Mouse (Mus musculus): ENCODE measurements around the gene Fam184b. TPM values are rescaled to one million over a fixed set of nuclear protein-coding genes. Genes with fewer than 3 reads are reported as not detected.

Fam184b gene
- polyA plus RNA-seq, 1 experiment from 2014 or later = 9.6 TPM

DNA sequence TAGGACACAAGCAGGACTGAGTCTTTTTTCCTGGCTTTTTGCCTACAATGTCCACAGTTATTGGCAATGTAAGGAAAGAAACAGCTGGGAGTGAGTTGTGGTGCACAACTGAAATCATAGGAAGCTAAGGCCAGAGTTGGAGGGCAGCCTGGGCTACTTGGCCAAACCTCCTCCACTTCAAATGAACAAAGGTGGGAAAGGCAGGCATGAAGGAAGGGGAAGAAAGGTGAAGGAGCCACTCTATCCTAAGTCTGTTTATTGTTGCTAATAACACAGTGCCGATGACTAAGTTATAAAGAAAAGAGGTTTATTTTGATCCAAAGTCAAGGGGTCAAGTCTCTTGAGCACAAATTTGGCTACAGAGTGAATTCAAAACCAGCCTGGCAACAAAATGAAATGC is 62.0 kb downstream of the Fam184b start:
- Histone ChIP-seq H3K4me2 (ENCODE audit: low read depth, low read length) (no peak overlapping the region), H3K4me1 (ENCODE audit: control insufficient read depth, insufficient read depth, low read length) (no peaks in the 10 kb centered on the region), H3K27me3 (ENCODE audit: control insufficient read depth, insufficient read depth, low read length) (no peaks in the 10 kb centered on the region), H3K9me3 (ENCODE audit: control insufficient read depth, low read length) (no peaks in the 10 kb centered on the region), H3K27ac (ENCODE audit: low read depth, low read length) (no peak overlapping the region), H3K4me3 (ENCODE audit: low read depth, low read length) (no peak overlapping the region), H3K36me3 (ENCODE audit: control insufficient read depth, insufficient read depth, low read length) (no peaks in the 10 kb centered on the region), H3K9ac (replicated peaks; ENCODE audit: low read depth, low read length) (no peak overlapping the region)
- ATAC-seq (ENCODE audit: low read depth) = no peak
- WGBS = 88% methylated on average over 1 of the region's 1 CpGs

DNA sequence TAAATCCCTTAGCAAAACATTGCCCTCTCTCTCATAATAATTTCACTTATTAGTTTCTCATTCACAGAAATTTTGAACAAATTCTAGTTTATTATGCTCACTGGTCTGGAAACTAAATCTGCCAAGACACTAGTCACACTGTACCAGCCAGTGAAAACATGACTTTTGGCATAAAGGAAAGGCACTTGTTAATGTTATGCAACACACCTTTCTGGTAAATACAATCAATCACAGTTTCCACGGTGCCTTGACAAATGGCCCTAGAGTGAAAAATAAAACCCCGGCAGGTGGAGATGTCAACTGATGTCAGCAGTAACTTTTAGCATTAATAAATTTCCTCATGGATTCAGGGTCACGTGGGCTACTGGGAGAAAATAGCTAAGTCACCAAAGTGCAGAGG is 62.7 kb downstream of the Fam184b start:
- Histone ChIP-seq H3K4me1 (ENCODE audit: control insufficient read depth, insufficient read depth, low read length) (no peaks in the 10 kb centered on the region), H3K9me3 (ENCODE audit: control insufficient read depth, low read length) (no peaks in the 10 kb centered on the region), H3K4me2 (ENCODE audit: low read depth, low read length) (no peak overlapping the region), H3K9ac (replicated peaks; ENCODE audit: low read depth, low read length) (no peak overlapping the region), H3K27ac (ENCODE audit: low read depth, low read length) (no peak overlapping the region), H3K4me3 (ENCODE audit: low read depth, low read length) (no peak overlapping the region), H3K36me3 (ENCODE audit: control insufficient read depth, insufficient read depth, low read length) (no peaks in the 10 kb centered on the region), H3K27me3 (ENCODE audit: control insufficient read depth, insufficient read depth, low read length) (no peaks in the 10 kb centered on the region)
- 50% methylated on average over 3 of the region's 3 CpGs for WGBS
- ATAC-seq (ENCODE audit: low read depth) = no peak

DNA sequence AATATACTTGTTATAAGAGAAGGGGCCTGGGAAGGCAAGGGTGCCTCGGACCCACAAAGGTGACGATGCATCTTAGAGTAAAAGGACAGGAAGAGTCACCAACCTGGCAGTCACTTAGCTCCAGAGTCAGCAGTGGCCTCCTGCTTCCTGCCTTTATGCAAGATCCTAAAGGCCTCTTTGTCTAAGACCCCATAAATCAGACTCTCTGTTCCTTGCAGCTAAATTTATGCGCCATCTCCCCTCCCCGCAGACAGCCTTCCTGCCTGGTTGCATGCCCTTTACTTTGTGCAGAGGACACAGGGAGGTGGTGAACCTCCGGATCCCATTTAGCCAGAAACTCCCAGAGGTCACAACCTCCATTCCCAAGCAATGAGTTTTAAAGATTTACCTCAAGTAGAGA is 66.6 kb downstream of the Fam184b start:
- Histone ChIP-seq H3K36me3 (ENCODE audit: control insufficient read depth, insufficient read depth, low read length) (no peaks in the 10 kb centered on the region), H3K4me1 (ENCODE audit: control insufficient read depth, insufficient read depth, low read length) (no peaks in the 10 kb centered on the region), H3K4me2 (ENCODE audit: low read depth, low read length) (no peak overlapping the region), H3K9me3 (ENCODE audit: control insufficient read depth, low read length) (no peaks in the 10 kb centered on the region), H3K9ac (replicated peaks; ENCODE audit: low read depth, low read length) (no peak overlapping the region), H3K4me3 (ENCODE audit: low read depth, low read length) (no peak overlapping the region), H3K27me3 (ENCODE audit: control insufficient read depth, insufficient read depth, low read length) (no peaks in the 10 kb centered on the region), H3K27ac (ENCODE audit: low read depth, low read length) (no peak overlapping the region)
- ATAC-seq (ENCODE audit: low read depth) = peak; percentile 72; the same call in 1 of the 2 replicates
- WGBS = 1% methylated on average over 5 of the region's 5 CpGs

DNA sequence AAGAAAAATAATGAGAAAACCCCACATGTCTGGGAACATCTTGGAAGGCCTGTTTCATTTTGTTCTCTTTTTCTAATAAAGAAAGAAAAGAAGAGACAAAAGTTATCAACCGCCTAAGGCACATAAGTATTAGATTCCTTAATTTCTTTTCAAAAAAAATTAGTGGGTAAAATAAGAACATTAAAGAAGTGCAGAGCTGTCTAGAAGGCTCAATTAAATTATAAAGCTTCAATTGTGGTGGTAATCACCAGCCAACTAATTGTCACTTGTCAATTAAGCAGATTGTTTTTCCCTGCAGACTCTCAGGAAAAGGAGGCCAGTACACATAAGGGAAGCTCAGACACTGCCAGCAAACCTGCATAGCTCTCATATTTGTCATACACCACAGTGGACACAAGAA is 73.6 kb downstream of the Fam184b start:
- Histone ChIP-seq H3K36me3 (ENCODE audit: control insufficient read depth, insufficient read depth, low read length) (no peaks in the 10 kb centered on the region), H3K9me3 (ENCODE audit: control insufficient read depth, low read length) (no peaks in the 10 kb centered on the region), H3K27me3 (ENCODE audit: control insufficient read depth, insufficient read depth, low read length) (no peaks in the 10 kb centered on the region), H3K4me1 (ENCODE audit: control insufficient read depth, insufficient read depth, low read length) (no peaks in the 10 kb centered on the region), H3K27ac (ENCODE audit: low read depth, low read length) (no peak overlapping the region), H3K9ac (replicated peaks; ENCODE audit: low read depth, low read length) (no peak overlapping the region), H3K4me3 (ENCODE audit: low read depth, low read length) (no peak overlapping the region), H3K4me2 (ENCODE audit: low read depth, low read length) (no peak overlapping the region)
- ATAC-seq (ENCODE audit: low read depth) = no peak
- 90% methylated on average over 1 of the region's 1 CpGs for WGBS

DNA sequence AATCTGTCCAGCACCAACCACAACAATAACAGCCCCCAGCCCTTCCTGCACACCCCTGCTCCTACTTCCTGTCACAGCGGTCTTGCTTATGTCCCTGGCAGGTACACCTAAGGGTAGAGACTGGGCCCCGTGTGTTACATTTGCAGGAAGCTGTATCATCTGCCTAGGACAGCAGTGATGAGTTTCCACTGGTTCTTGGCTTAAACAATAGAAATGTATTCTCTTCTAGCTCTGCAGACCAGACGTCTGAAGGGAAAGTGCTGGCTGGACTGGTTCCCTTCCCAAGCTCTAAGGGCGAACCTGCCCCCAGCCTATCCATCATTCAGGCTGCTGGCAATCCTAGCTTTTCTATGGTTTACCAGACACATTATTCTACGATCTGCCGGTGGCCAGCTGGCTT is 75.4 kb downstream of the Fam184b start:
- Histone ChIP-seq H3K27ac (ENCODE audit: low read depth, low read length) (no peak overlapping the region), H3K9ac (replicated peaks; ENCODE audit: low read depth, low read length) (no peak overlapping the region), H3K9me3 (ENCODE audit: control insufficient read depth, low read length) (no peaks in the 10 kb centered on the region), H3K4me1 (ENCODE audit: control insufficient read depth, insufficient read depth, low read length) (no peaks in the 10 kb centered on the region), H3K27me3 (ENCODE audit: control insufficient read depth, insufficient read depth, low read length) (no peaks in the 10 kb centered on the region), H3K4me3 (ENCODE audit: low read depth, low read length) (no peak overlapping the region), H3K36me3 (ENCODE audit: control insufficient read depth, insufficient read depth, low read length) (no peaks in the 10 kb centered on the region), H3K4me2 (ENCODE audit: low read depth, low read length) (no peak overlapping the region)
- no peak for ATAC-seq (ENCODE audit: low read depth)
- WGBS = 66% methylated on average over 6 of the region's 6 CpGs

DNA sequence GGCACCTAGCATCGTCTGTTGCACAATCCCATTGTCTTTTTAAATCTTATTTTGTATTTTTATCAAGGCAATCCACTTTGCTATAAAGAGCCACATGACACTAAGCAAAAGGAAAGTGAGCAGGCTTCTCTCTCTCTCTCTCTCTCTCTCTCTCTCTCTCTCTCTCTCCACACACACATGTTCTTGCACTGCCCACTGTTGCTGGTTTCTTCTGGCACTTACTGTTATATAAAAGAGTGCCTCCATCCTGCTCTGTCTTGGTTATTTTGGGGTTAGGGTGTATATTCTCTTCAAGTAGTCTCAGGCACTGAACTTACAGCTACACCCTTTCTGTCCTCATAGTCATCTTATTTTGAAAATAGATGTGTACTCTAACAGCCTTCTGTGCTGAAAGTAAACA is 89.8 kb downstream of the Fam184b start:
- H3K27ac ChIP-seq (ENCODE audit: low read depth, low read length) = no peak overlapping the region
- H3K9ac ChIP-seq (replicated peaks; ENCODE audit: low read depth, low read length) = no peak overlapping the region
- H3K4me3 ChIP-seq (ENCODE audit: low read depth, low read length) = no peak overlapping the region
- H3K9me3 ChIP-seq (ENCODE audit: control insufficient read depth, low read length) = no peaks in the 10 kb centered on the region
- WGBS = 92% methylated on average over 1 of the region's 1 CpGs
- no peaks in the 10 kb centered on the region for H3K27me3 ChIP-seq (ENCODE audit: control insufficient read depth, insufficient read depth, low read length)
- H3K4me2 ChIP-seq (ENCODE audit: low read depth, low read length) = no peak overlapping the region
- no peak for ATAC-seq (ENCODE audit: low read depth)
- no peaks in the 10 kb centered on the region for H3K36me3 ChIP-seq (ENCODE audit: control insufficient read depth, insufficient read depth, low read length)
- no peaks in the 10 kb centered on the region for H3K4me1 ChIP-seq (ENCODE audit: control insufficient read depth, insufficient read depth, low read length)

DNA sequence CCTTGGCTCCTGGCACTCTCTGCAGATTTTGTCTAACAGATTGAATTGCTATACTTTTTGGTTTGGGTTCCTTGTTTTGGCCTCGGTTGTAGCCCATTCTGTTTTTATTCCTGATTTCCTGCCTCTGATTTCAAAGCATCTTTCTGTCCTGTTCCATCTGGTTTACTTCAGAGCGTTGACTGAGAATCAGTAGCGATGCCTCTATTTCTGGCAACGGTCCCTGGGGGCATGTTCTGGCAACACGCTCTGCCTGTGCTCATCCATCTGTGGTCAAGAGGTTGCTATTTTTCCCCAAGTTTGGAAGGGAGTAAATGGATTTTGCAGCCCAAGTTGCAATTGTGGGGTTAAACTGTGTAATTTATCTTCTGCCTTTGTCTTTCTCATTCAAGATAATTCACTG is 96.0 kb downstream of the Fam184b start:
- Histone ChIP-seq H3K9me3 (ENCODE audit: control insufficient read depth, low read length) (no peaks in the 10 kb centered on the region), H3K9ac (replicated peaks; ENCODE audit: low read depth, low read length) (no peak overlapping the region), H3K27ac (ENCODE audit: low read depth, low read length) (no peak overlapping the region), H3K36me3 (ENCODE audit: control insufficient read depth, insufficient read depth, low read length) (no peaks in the 10 kb centered on the region), H3K27me3 (ENCODE audit: control insufficient read depth, insufficient read depth, low read length) (no peaks in the 10 kb centered on the region), H3K4me2 (ENCODE audit: low read depth, low read length) (no peak overlapping the region), H3K4me3 (ENCODE audit: low read depth, low read length) (no peak overlapping the region), H3K4me1 (ENCODE audit: control insufficient read depth, insufficient read depth, low read length) (no peaks in the 10 kb centered on the region)
- 50% methylated on average over 5 of the region's 5 CpGs for WGBS
- no peak for ATAC-seq (ENCODE audit: low read depth)

DNA sequence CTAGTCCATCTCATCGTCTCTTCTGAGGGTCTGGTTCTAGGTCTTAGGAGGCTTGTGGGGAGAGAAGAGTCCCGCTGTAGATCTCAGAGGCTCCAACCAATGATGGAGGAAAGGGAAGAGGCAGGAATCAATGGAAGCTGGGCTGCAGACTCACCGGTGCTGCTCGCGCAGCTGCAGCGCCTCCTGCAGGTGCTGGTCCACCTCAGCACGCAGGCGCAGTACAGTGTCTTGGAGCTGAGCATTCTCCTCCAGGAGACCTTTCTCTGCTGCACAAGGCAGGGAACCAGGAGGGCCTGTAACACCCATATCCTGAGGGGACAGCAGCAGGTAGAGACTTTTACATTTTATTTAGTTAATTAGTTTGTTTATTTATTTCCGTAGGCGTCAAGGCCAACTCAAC is 99.9 kb downstream of the Fam184b start:
- ATAC-seq (ENCODE audit: low read depth) = no peak
- no peak overlapping the region for H3K4me3 ChIP-seq (ENCODE audit: low read depth, low read length)
- WGBS = 70% methylated on average over 10 of the region's 10 CpGs
- no peaks in the 10 kb centered on the region for H3K9me3 ChIP-seq (ENCODE audit: control insufficient read depth, low read length)
- no peaks in the 10 kb centered on the region for H3K27me3 ChIP-seq (ENCODE audit: control insufficient read depth, insufficient read depth, low read length)
- no peak overlapping the region for H3K27ac ChIP-seq (ENCODE audit: low read depth, low read length)
- H3K9ac ChIP-seq (replicated peaks; ENCODE audit: low read depth, low read length) = no peak overlapping the region
- no peaks in the 10 kb centered on the region for H3K36me3 ChIP-seq (ENCODE audit: control insufficient read depth, insufficient read depth, low read length)
- H3K4me1 ChIP-seq (ENCODE audit: control insufficient read depth, insufficient read depth, low read length) = no peaks in the 10 kb centered on the region
- H3K4me2 ChIP-seq (ENCODE audit: low read depth, low read length) = no peak overlapping the region

DNA sequence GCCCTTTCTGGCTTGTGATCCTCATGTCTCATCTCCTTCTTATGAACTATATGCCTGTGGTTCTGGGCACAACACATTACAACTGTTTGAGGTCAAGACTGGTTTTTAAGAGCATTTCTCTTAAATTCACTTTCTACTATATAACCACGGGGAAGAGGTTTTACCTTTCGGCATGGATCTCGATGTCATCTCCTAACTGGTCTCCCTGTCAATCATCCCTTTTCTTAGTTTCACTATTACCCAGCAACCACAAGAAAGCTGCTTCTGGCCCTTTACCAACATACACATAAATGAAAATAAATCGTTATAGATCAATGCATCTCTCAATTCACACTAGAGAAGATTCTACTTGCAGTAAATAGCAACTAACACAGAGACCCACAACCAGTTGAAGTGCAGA is 104.2 kb downstream of the Fam184b start:
- WGBS = 65% methylated on average over 4 of the region's 4 CpGs
- Histone ChIP-seq H3K27me3 (ENCODE audit: control insufficient read depth, insufficient read depth, low read length) (no peaks in the 10 kb centered on the region), H3K4me3 (ENCODE audit: low read depth, low read length) (no peak overlapping the region), H3K36me3 (ENCODE audit: control insufficient read depth, insufficient read depth, low read length) (no peaks in the 10 kb centered on the region; the same call in 1 of the 2 replicates), H3K9ac (replicated peaks; ENCODE audit: low read depth, low read length) (no peak overlapping the region), H3K9me3 (ENCODE audit: control insufficient read depth, low read length) (no peaks in the 10 kb centered on the region), H3K4me2 (ENCODE audit: low read depth, low read length) (no peak overlapping the region), H3K4me1 (ENCODE audit: control insufficient read depth, insufficient read depth, low read length) (no peaks in the 10 kb centered on the region), H3K27ac (ENCODE audit: low read depth, low read length) (no peak overlapping the region)
- ATAC-seq (ENCODE audit: low read depth) = no peak

Data from neural tube, embryonic 14.5 days (tissue).